9 mouse cellular contexts compared by ENCODE assay signal in the genomic region with DNA sequence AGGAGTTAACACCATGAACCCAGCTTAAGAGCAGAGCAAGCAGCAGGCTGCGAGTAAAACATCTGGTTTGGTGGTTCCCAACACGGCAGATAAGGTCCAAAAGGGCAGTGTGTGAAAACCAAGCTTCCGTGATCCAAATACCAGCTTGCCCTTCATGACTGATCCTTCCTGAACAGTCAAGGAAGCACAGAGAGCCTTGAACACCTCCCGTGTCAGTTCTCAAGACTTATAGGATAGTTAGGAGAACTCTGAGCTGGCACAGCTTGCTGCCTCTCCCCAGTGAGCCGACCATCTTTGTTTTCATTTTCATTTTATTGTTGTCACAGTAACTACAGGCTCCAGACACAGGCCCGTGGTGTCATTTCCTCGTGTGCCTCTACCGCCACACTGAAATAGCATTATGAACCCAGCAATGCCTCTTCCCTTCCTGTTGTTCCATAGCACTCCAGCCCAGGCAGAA. TPM values are rescaled to one million over a fixed set of nuclear protein-coding genes. Genes with fewer than 3 reads are reported as not detected.
DNase-seq lines count a peak whose midpoint lies in the region; ATAC-seq and TF ChIP-seq lines count a peak whose summit lies in the region.
"Had no signal": no experiment of that assay in that cellular context is flagged by ENCODE, and none has a peak within 500 bp of the region (broad histone marks: within the 10 kb centered on the region; RNA-seq: fewer than 3 reads in every experiment).

No protein-coding gene starts in this region.

- DNase-seq in limb, embryonic 10.5 days (ENCODE audit: low spot score): no peak
- DNase-seq in heart, adult 9 months (ENCODE audit: low spot score in 2 of 2): peak; percentile 58 to 68
- DNase-seq in spleen, adult 12 weeks (ENCODE audit: low spot score): no peak
- DNase-seq in cerebellum, adult 11 months: no peak
- DNase-seq in thymus, postnatal 0 days (ENCODE audit: low spot score): no peak
- DNase-seq: thymus, postnatal 25 days had no signal

- no peaks in the 10 kb centered on the region for H3K36me3 ChIP-seq in limb, embryonic 15.5 days
- no peaks in the 10 kb centered on the region for H3K36me3 ChIP-seq in limb, embryonic 10.5 days
- no peaks in the 10 kb centered on the region for H3K36me3 ChIP-seq in intestine, embryonic 16.5 days (ENCODE audit: control insufficient read depth, insufficient read depth, low read length)

- H3K4me3 ChIP-seq in limb, embryonic 15.5 days: no peak overlapping the region
- no peak overlapping the region for H3K4me3 ChIP-seq in limb, embryonic 10.5 days
- no peak overlapping the region for H3K4me3 ChIP-seq in intestine, embryonic 16.5 days (ENCODE audit: low read length)
- no peak overlapping the region for H3K4me3 ChIP-seq in olfactory bulb, adult 2 months (ENCODE audit: insufficient read depth, low read depth, low read length)

- H3K4me1 ChIP-seq in limb, embryonic 15.5 days: no peaks in the 10 kb centered on the region
- H3K4me1 ChIP-seq in limb, embryonic 10.5 days: no peaks in the 10 kb centered on the region
- peaks cover 1% of the 10 kb centered on the region; the same call in 1 of the 2 replicates for H3K4me1 ChIP-seq in intestine, embryonic 16.5 days (ENCODE audit: control insufficient read depth, insufficient read depth, low read length)
- H3K4me1 ChIP-seq in olfactory bulb, adult 2 months (ENCODE audit: control insufficient read depth, insufficient read depth, low read length): no peaks in the 10 kb centered on the region

- H3K9me3 ChIP-seq in limb, embryonic 15.5 days: no peaks in the 10 kb centered on the region
- H3K9me3 ChIP-seq in limb, embryonic 10.5 days (replicated peaks): no peaks in the 10 kb centered on the region
- no peaks in the 10 kb centered on the region for H3K9me3 ChIP-seq in intestine, embryonic 16.5 days (ENCODE audit: control insufficient read depth, low read length)

- TF ChIP-seq CTCF in olfactory bulb, adult 2 months (IDR thresholded peaks at IDR 0.05; ENCODE audit: insufficient read depth, low read depth, low read length): no peak

- no peak for TF ChIP-seq POLR2A in olfactory bulb, adult 2 months (IDR thresholded peaks at IDR 0.05; ENCODE audit: insufficient read depth, low read depth, low read length)

- WGBS in limb, embryonic 15.5 days: 53% methylated on average over 8 of the region's 8 CpGs
- WGBS in limb, embryonic 10.5 days: 76% methylated on average over 8 of the region's 8 CpGs
- WGBS in intestine, embryonic 16.5 days: 53% methylated on average over 8 of the region's 8 CpGs
- WGBS in olfactory bulb, adult 2 months: 63% methylated on average over 8 of the region's 8 CpGs

- no peak overlapping the region for H3K4me2 ChIP-seq in limb, embryonic 15.5 days
- H3K4me2 ChIP-seq in intestine, embryonic 16.5 days (ENCODE audit: low read depth, low read length): no peak overlapping the region

- no peak for ATAC-seq in limb, embryonic 15.5 days (ENCODE audit: insufficient number of reproducible peaks, low FRiP score, low TSS enrichment, low read depth)
- ATAC-seq in intestine, embryonic 16.5 days: no peak

- H3K27ac ChIP-seq in limb, embryonic 15.5 days: peak overlapping the region; percentile 47; the same call in 1 of the 2 replicates
- no peak overlapping the region for H3K27ac ChIP-seq in limb, embryonic 10.5 days
- H3K27ac ChIP-seq in intestine, embryonic 16.5 days (ENCODE audit: low read length): peak overlapping the region; percentile 36; the same call in 1 of the 2 replicates
- peak overlapping the region; percentile 21; the same call in 1 of the 2 replicates for H3K27ac ChIP-seq in olfactory bulb, adult 2 months (ENCODE audit: insufficient read depth, low read depth, low read length)

- H3K27me3 ChIP-seq in limb, embryonic 15.5 days: no peaks in the 10 kb centered on the region
- no peaks in the 10 kb centered on the region for H3K27me3 ChIP-seq in limb, embryonic 10.5 days (ENCODE audit: low read depth, poor library complexity, severe bottlenecking)
- no peaks in the 10 kb centered on the region for H3K27me3 ChIP-seq in intestine, embryonic 16.5 days (replicated peaks; ENCODE audit: control insufficient read depth, insufficient read depth, low read length)

- no peak overlapping the region for H3K9ac ChIP-seq in limb, embryonic 15.5 days
- H3K9ac ChIP-seq in intestine, embryonic 16.5 days (ENCODE audit: low read depth, low read length): no peak overlapping the region

RNA-seq across cellular contexts. Expression of gene Filip1, which starts 42.0 kb away (rescaled TPM):
- polyA plus RNA-seq in limb, embryonic 15.5 days (2015; fragmentation: Nextera tagmentation; extraction: Ambion mirVana): 8.4 and 10.1 TPM in 2 replicates
- polyA plus RNA-seq in limb, embryonic 10.5 days (2016; fragmentation: Nextera tagmentation; extraction: Ambion mirVana): 0.75 and 0.88 TPM in 2 replicates
- polyA plus RNA-seq in intestine, embryonic 16.5 days (2015; fragmentation: Nextera tagmentation; extraction: Ambion mirVana): 5.5 TPM in 2 replicates
- not detected in 2 replicates for polyA plus RNA-seq in olfactory bulb, adult 2 months (2012; ENCODE audit: insufficient read depth, insufficient read length, low replicate concordance, missing spikeins)
- 1.1 and 1.6 TPM in 2 replicates for polyA plus RNA-seq in thymus, postnatal 0 days (2015; fragmentation: Nextera tagmentation; extraction: Ambion mirVana)

Comparison
In these comparisons a context has a peak if more than half of its experiments do, and no peak if none do; other contexts are left out.
1. DNase-seq: peak in heart, adult 9 months (2 of 2); none in limb, embryonic 10.5 days (single experiment), spleen, adult 12 weeks (single experiment), cerebellum, adult 11 months (single experiment) and thymus, postnatal 0 days (single experiment).